ENCODE assay signal across 17 mouse cellular contexts in the genomic region with DNA sequence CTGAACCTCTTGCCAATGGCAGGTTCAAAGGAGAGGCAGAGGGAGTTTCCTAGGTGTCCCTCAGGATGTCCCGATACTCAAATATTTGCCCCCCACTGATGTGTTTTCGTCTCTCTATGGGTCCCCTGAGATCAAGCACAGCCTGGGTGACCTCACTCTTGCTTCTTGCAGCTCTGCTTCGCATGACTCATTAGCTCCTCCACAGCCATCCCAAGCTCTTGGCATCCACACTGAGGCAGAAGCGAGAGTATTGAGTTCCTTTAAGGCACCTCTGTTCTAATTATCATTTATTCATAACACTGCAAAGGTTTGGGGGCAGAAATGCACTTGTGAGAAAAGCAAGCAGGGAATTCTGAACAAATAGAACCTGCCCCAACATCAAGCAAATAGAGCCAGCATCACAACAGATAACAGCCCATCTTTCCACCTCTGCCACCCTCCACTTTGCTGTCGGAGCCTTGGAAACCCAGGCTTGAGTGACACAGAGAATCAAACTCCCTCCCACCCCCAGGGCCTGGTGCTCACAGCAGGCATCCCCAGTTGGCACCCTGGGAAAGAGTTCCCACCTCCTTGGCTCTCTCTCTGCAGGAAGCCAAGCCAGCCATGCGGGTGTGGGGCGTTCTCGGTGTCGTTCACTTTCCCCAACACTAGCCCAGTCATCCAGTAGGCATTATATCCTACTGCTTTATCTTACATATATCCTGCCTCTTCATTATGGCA. TPM values are rescaled to one million over a fixed set of nuclear protein-coding genes. Genes with fewer than 3 reads are reported as not detected.
DNase-seq lines count a peak whose midpoint lies in the region; ATAC-seq lines count a peak whose summit lies in the region.
"Had no signal": no experiment of that assay in that cellular context is flagged by ENCODE, and none has a peak within 500 bp of the region (broad histone marks: within the 10 kb centered on the region; RNA-seq: fewer than 3 reads in every experiment).

No protein-coding gene starts in this region.

- WGBS in heart, embryonic 10.5 days, result 54% methylated on average over 9 of the region's 9 CpGs
- WGBS in hindbrain, embryonic 16.5 days, result 78% methylated on average over 9 of the region's 9 CpGs
- WGBS in embryonic facial prominence, embryonic 10.5 days, result 77% methylated on average over 9 of the region's 9 CpGs

- no peak overlapping the region for H3K27ac ChIP-seq in heart, embryonic 10.5 days
- no peak overlapping the region for H3K27ac ChIP-seq in hindbrain, embryonic 16.5 days (ENCODE audit: low read depth, low read length)
- no peak overlapping the region for H3K27ac ChIP-seq in embryonic facial prominence, embryonic 10.5 days (replicated peaks)
- H3K27ac ChIP-seq: hindbrain, embryonic 14.5 days; kidney, embryonic 15.5 days; limb, embryonic 15.5 days; midbrain, embryonic 12.5 days had no signal

- no peak overlapping the region for H3K4me2 ChIP-seq in hindbrain, embryonic 16.5 days (ENCODE audit: low read length)
- H3K4me2 ChIP-seq: hindbrain, embryonic 14.5 days; kidney, embryonic 15.5 days; limb, embryonic 15.5 days; midbrain, embryonic 12.5 days had no signal

- peaks cover 11% of the 10 kb centered on the region; the same call in 1 of the 2 replicates for H3K27me3 ChIP-seq in heart, embryonic 10.5 days (ENCODE audit: insufficient read depth, poor library complexity, severe bottlenecking)
- no peaks in the 10 kb centered on the region for H3K27me3 ChIP-seq in hindbrain, embryonic 16.5 days (replicated peaks; ENCODE audit: control insufficient read depth, insufficient read depth, low read length)
- H3K27me3 ChIP-seq in embryonic facial prominence, embryonic 10.5 days (replicated peaks; ENCODE audit: low read depth, poor library complexity, severe bottlenecking), result no peaks in the 10 kb centered on the region; the same call in 1 of the 2 replicates
- H3K27me3 ChIP-seq: kidney, embryonic 15.5 days; limb, embryonic 15.5 days; midbrain, embryonic 12.5 days had no signal

- H3K9me3 ChIP-seq in heart, embryonic 10.5 days, result no peaks in the 10 kb centered on the region
- no peaks in the 10 kb centered on the region for H3K9me3 ChIP-seq in hindbrain, embryonic 16.5 days (ENCODE audit: control insufficient read depth, low read length)
- no peaks in the 10 kb centered on the region for H3K9me3 ChIP-seq in embryonic facial prominence, embryonic 10.5 days
- H3K9me3 ChIP-seq: kidney, embryonic 15.5 days; limb, embryonic 15.5 days; midbrain, embryonic 12.5 days had no signal

- no peaks in the 10 kb centered on the region for H3K4me1 ChIP-seq in heart, embryonic 10.5 days
- H3K4me1 ChIP-seq in hindbrain, embryonic 16.5 days (ENCODE audit: control insufficient read depth, insufficient read depth, low read depth, low read length), result no peaks in the 10 kb centered on the region
- H3K4me1 ChIP-seq in embryonic facial prominence, embryonic 10.5 days, result peaks cover 8% of the 10 kb centered on the region
- H3K4me1 ChIP-seq: kidney, embryonic 15.5 days; limb, embryonic 15.5 days; midbrain, embryonic 12.5 days had no signal

- H3K9ac ChIP-seq in hindbrain, embryonic 16.5 days (ENCODE audit: low read depth, low read length), result no peak overlapping the region
- H3K9ac ChIP-seq: hindbrain, embryonic 14.5 days; kidney, embryonic 15.5 days; limb, embryonic 15.5 days; midbrain, embryonic 12.5 days had no signal

- no peak for ATAC-seq in hindbrain, embryonic 16.5 days
- no peak for ATAC-seq in cerebellum, adult (ENCODE audit: insufficient number of reproducible peaks, low FRiP score, low TSS enrichment)

- no peak overlapping the region for H3K4me3 ChIP-seq in heart, embryonic 10.5 days
- H3K4me3 ChIP-seq in hindbrain, embryonic 16.5 days (ENCODE audit: low read length), result no peak overlapping the region
- H3K4me3 ChIP-seq in embryonic facial prominence, embryonic 10.5 days, result no peak overlapping the region
- H3K4me3 ChIP-seq: kidney, embryonic 15.5 days; limb, embryonic 15.5 days; midbrain, embryonic 12.5 days had no signal

- no peaks in the 10 kb centered on the region for H3K36me3 ChIP-seq in heart, embryonic 10.5 days
- no peaks in the 10 kb centered on the region for H3K36me3 ChIP-seq in hindbrain, embryonic 16.5 days (ENCODE audit: control insufficient read depth, insufficient read depth, low read length)
- no peaks in the 10 kb centered on the region for H3K36me3 ChIP-seq in embryonic facial prominence, embryonic 10.5 days (replicated peaks)
- H3K36me3 ChIP-seq: kidney, embryonic 15.5 days; limb, embryonic 15.5 days; midbrain, embryonic 12.5 days had no signal

- DNase-seq in heart, adult 9 months (ENCODE audit: low spot score in 2 of 2), result peak; percentile 24 to 42
- no peak for DNase-seq in heart, embryonic 10.5 days (ENCODE audit: low spot score)
- DNase-seq in brain, adult 2 months (ENCODE audit: low read depth, low spot score), result peak; percentile 88
- peak; percentile 33 to 43 for DNase-seq in layer of hippocampus, postnatal 10 days (ENCODE audit: low spot score in 2 of 2)
- DNase-seq in right cerebral cortex, postnatal 14 days, result peak; percentile 40
- no peak for DNase-seq in embryonic facial prominence, embryonic 10.5 days (ENCODE audit: low spot score)
- DNase-seq: cerebellum, postnatal 10 days; lung, postnatal 10 days had no signal

RNA-seq across cellular contexts. Expression of a gene that starts 33.1 kb away (rescaled TPM):
- polyA plus RNA-seq in heart, embryonic 10.5 days (2016; fragmentation: Nextera tagmentation; extraction: Ambion mirVana), result 0.14 and 0.15 TPM in 2 replicates
- 1 to 10 TPM in 1 of 2 experiments, not detected in 1; 2.2 TPM for total RNA-seq in layer of hippocampus, postnatal 10 days (2021)
- 0.11 and 0.14 TPM in 2 replicates for polyA plus RNA-seq in hindbrain, embryonic 16.5 days (2015; fragmentation: Nextera tagmentation; extraction: Ambion mirVana)
- polyA plus RNA-seq in embryonic facial prominence, embryonic 10.5 days (2016; fragmentation: Nextera tagmentation; extraction: Ambion mirVana), result 0.20 TPM in 2 replicates
- polyA plus RNA-seq: kidney, embryonic 15.5 days; neural tube, embryonic 14.5 days; spleen, adult 2 months had no signal

RNA-seq across cellular contexts. Expression of a gene that starts 37.8 kb away (rescaled TPM):
- 0.34 and 0.51 TPM in 2 replicates for polyA plus RNA-seq in heart, embryonic 10.5 days (2016; fragmentation: Nextera tagmentation; extraction: Ambion mirVana)
- 1 to 10 TPM; 6.3 to 8.1 TPM for total RNA-seq in layer of hippocampus, postnatal 10 days (2021)
- 10.8 and 14.1 TPM in 2 replicates for polyA plus RNA-seq in hindbrain, embryonic 16.5 days (2015; fragmentation: Nextera tagmentation; extraction: Ambion mirVana)
- polyA plus RNA-seq in embryonic facial prominence, embryonic 10.5 days (2016; fragmentation: Nextera tagmentation; extraction: Ambion mirVana), result 2.3 and 4.8 TPM in 2 replicates
- polyA plus RNA-seq: gonadal fat pad, adult 2 months had no signal

Comparison
In these comparisons a context has a peak if more than half of its experiments do, and no peak if none do; other contexts are left out.
1. DNase-seq: peak in heart, adult 9 months (2 of 2), brain, adult 2 months (single experiment), layer of hippocampus, postnatal 10 days (2 of 2) and right cerebral cortex, postnatal 14 days (single experiment); none in heart, embryonic 10.5 days (single experiment) and embryonic facial prominence, embryonic 10.5 days (single experiment).